Mouse (Mus musculus) hindbrain, embryonic 16.5 days (tissue): ENCODE results near the gene Tac2. TPM values are rescaled to one million over a fixed set of nuclear protein-coding genes. Genes with fewer than 3 reads are reported as not detected.

Experiments used
- ATAC-seq: fragments of 200-750 bp; cut with Nextera tagmentation; 2 replicates; pipeline ENCODE4 v1.8.0; 2017; ENCODE audit warnings: moderate TSS enrichment, moderate library complexity
- H3K27ac ChIP-seq: fragments of 300-500 bp; sonication (generic); 2 replicates; pipeline ENCODE4 v1.5.1; 2014; ENCODE audit warnings: low read depth, mild to moderate bottlenecking, control low read depth, low read length, moderate library complexity
- H3K27me3 ChIP-seq: fragments of 300-500 bp; sonication (generic); replicated peaks from 2 replicates; pipeline ENCODE4 v1.6.1; 2014; ENCODE audit warnings: low read length; ENCODE audit not compliant: control insufficient read depth, insufficient read depth
- H3K36me3 ChIP-seq: fragments of 300-500 bp; sonication (generic); 2 replicates; pipeline ENCODE4 v1.6.1; 2014; ENCODE audit warnings: mild to moderate bottlenecking, low read length, moderate library complexity, mixed read lengths; ENCODE audit not compliant: control insufficient read depth, insufficient read depth
- H3K4me1 ChIP-seq: fragments of 300-500 bp; sonication (generic); 2 replicates; pipeline ENCODE4 v1.6.1; 2014; ENCODE audit warnings: low read depth, low read length; ENCODE audit not compliant: control insufficient read depth, insufficient read depth
- H3K4me2 ChIP-seq: fragments of 300-500 bp; sonication (generic); 2 replicates; pipeline ENCODE4 v1.6.1; 2014; ENCODE audit warnings: mild to moderate bottlenecking, low read length, control low read depth, moderate library complexity
- H3K4me3 ChIP-seq: fragments of 300-500 bp; sonication (generic); 2 replicates; pipeline ENCODE4 v1.5.1; 2014; ENCODE audit warnings: mild to moderate bottlenecking, low read length, control low read depth, moderate library complexity
- H3K9ac ChIP-seq: fragments of 300-500 bp; sonication (generic); 2 replicates; pipeline ENCODE4 v1.6.1; 2014; ENCODE audit warnings: low read depth, mild to moderate bottlenecking, control low read depth, low read length, moderate library complexity
- H3K9me3 ChIP-seq: fragments of 300-500 bp; sonication (generic); 2 replicates; pipeline ENCODE4 v1.6.1; 2014; ENCODE audit warnings: mild to moderate bottlenecking, low read length, moderate library complexity; ENCODE audit not compliant: control insufficient read depth
- WGBS: fragments of 180-500 bp; shearing (Covaris S2); extraction: QIAGEN DNeasy Blood & Tissue Kit; methylation state at CpG from one replicate; pipeline ENCODE4 v1.1.7; 2014; 5-methylcytosine and 5-hydroxymethylcytosine counted together
- polyA plus RNA-seq: library from polyadenylated mRNA; unstranded; fragments of >200 nt; fragmentation: Nextera tagmentation; extraction: Ambion mirVana; gene quantifications from 2 replicates; pipeline ENCODE4 v1.2.1, GENCODE M21; 2015

Tac2 gene
- 0.74 and 2.5 TPM in 2 replicates for polyA plus RNA-seq

DNA sequence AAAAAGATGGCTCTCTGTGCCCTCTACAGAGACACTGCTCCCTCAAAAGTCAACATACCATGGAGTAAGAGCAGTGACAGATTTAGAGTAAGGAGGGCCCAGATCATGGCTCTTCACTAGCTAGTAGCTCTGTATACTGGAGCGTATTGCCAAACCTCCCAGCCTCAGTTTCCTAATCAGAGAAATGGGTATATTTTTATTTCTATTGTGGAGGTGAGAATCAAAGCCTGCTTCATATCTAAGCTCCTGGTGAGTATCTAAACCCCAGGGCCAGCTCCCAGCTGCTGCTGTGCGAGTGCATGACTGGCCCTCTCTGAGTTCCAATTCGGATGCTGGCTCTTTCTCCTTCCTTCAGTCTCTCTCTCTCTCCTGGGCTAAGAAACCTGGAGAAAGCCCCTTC lies at the start of gene Tac2:
Gene Tac2, plus strand, starts transcription at position 301 of the 400 bp plus-strand sequence.
- WGBS = 83% methylated on average over 3 of the region's 3 CpGs
- no peak within 1 kb of the TSS for H3K4me3 ChIP-seq
- peaks cover 9% of the 10 kb centered on the region for H3K4me1 ChIP-seq
- H3K9me3 ChIP-seq = no peaks in the 10 kb centered on the region
- H3K36me3 ChIP-seq = no peaks in the 10 kb centered on the region
- H3K4me2 ChIP-seq = no peak within 1 kb of the TSS
- H3K9ac ChIP-seq = no peak within 1 kb of the TSS
- no peak within 1 kb of the TSS for H3K27ac ChIP-seq
- ATAC-seq = no peak
- H3K27me3 ChIP-seq = no peaks in the 10 kb centered on the region; the same call in 1 of the 2 replicates

DNA sequence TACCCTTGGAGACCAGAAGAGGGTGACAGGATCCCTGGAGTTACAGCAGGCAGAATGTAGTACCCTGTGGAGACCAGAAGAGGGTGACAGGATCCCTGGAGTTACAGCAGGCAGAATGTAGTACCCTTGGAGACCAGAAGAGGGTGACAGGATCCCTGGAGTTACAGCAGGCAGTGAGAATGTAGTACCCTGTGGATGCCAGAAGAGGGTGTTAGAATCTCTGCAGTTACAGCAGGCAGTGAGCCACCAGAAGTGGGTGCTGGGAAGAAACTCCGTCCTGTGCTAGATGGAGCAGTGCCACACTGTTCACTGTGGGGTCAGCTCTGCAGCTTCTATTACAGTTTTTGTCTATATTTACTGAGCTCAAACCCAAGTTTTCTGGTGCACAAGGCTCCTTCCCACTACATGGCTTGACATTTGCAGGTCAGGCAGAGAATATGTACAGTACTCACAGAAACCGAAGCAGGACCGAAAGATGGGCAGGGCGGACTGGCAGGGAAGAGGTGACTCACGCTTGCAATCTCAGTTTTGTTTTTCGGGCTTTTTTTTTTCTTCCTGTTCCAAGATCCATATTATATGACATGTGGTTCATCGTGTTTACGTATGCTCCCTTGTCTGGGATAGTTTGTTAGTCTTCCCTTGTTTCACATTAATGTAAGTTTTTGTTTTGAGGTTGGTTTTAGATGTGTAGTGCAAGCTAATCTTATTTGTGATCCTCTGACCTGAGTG lies 49.3 kb upstream of the Tac2 start:
- H3K9me3 ChIP-seq = no peaks in the 10 kb centered on the region
- WGBS = 85% methylated on average over 8 of the region's 8 CpGs
- no peak overlapping the region for H3K27ac ChIP-seq
- no peak overlapping the region for H3K4me3 ChIP-seq
- H3K4me2 ChIP-seq = no peak overlapping the region
- no peaks in the 10 kb centered on the region for H3K27me3 ChIP-seq
- no peak for ATAC-seq
- H3K9ac ChIP-seq = no peak overlapping the region
- no peaks in the 10 kb centered on the region for H3K36me3 ChIP-seq
- H3K4me1 ChIP-seq = peaks cover 9% of the 10 kb centered on the region

DNA sequence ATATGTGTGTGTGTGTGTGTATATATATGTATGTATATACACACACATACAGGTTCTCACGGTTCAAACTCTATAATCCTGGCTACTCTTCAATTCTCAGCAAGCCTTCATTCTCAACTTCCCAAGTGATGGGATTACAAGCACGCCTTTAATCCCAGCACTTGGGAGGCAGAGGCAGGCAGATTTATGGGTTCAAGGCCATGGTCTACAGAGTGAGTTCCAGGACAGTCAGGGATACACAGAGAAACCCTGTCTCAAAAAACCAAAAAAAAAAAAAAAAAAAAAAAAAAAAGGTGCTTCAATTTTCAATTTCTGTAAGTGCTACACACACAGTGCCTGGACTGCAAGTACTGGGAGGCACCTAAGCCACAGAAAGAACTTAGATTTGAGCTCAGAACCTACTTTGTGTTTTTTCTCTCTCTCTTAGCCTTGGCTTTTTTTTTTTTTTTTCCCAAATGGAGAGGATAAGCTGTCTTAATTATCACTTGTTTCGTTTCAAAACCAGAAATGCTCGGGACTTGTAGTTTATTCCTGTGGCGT lies 48.3 kb upstream of the Tac2 start:
- Histone ChIP-seq H3K27ac (no peak overlapping the region; the same call in 1 of the 2 replicates), H3K4me1 (peaks cover 9% of the 10 kb centered on the region), H3K9ac (peak overlapping the region; percentile 57), H3K27me3 (no peaks in the 10 kb centered on the region), H3K4me2 (peak overlapping the region; percentile 71), H3K36me3 (no peaks in the 10 kb centered on the region), H3K9me3 (no peaks in the 10 kb centered on the region), H3K4me3 (peak overlapping the region; percentile 52)
- 56% methylated on average over 5 of the region's 5 CpGs for WGBS
- no peak for ATAC-seq

DNA sequence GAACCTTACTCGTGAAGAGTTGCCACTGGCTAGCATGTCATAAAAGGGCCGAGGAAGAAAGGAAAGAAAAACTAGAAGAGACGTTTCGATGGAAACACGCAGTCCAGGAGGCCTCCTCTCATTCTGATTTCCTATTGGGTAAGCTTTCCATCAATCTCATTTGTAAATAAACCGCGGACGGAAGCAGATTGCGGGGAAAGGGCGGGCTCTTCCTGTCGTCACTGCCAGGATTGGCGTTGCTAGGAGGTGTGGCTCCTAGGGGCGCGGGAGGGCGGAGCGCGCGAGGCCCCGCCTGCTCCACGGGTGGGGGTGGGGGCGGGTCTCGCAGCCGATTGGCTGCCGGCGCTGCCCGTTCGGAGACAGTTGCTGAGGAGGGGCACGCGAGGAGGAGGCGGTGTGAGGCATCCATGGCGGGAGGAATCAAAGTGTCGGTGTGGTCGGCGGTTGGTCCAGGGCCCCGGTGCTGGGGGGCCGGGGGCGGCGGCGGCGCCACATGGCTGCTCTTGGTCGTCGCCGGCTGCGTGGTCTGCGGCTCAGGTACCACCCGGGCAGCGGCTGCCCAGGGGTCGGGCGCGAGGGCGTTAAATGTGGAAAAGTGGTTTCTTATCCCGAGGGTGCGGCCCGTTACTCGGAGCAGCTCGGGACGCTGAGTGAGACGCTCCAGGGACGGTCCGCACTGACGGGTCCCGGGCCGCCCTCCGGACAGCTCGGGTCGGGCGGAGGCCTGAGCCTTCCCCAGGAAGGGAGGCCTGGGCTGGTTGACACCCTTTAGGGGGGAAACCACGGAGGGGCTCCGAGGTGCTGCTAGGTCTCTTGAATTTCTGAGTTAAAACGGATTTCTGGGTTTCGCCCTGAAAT lies 47.4 kb upstream of the Tac2 start:
- Histone ChIP-seq H3K4me3 (peak overlapping the region; percentile 52), H3K27me3 (no peaks in the 10 kb centered on the region), H3K9me3 (no peaks in the 10 kb centered on the region), H3K4me2 (peak overlapping the region; percentile 100), H3K9ac (peak overlapping the region; percentile 61), H3K27ac (peak overlapping the region; percentile 68), H3K36me3 (no peaks in the 10 kb centered on the region), H3K4me1 (peaks cover 9% of the 10 kb centered on the region)
- WGBS = under 1% methylated on average over 62 of the region's 71 CpGs
- ATAC-seq = peak; percentile 98

DNA sequence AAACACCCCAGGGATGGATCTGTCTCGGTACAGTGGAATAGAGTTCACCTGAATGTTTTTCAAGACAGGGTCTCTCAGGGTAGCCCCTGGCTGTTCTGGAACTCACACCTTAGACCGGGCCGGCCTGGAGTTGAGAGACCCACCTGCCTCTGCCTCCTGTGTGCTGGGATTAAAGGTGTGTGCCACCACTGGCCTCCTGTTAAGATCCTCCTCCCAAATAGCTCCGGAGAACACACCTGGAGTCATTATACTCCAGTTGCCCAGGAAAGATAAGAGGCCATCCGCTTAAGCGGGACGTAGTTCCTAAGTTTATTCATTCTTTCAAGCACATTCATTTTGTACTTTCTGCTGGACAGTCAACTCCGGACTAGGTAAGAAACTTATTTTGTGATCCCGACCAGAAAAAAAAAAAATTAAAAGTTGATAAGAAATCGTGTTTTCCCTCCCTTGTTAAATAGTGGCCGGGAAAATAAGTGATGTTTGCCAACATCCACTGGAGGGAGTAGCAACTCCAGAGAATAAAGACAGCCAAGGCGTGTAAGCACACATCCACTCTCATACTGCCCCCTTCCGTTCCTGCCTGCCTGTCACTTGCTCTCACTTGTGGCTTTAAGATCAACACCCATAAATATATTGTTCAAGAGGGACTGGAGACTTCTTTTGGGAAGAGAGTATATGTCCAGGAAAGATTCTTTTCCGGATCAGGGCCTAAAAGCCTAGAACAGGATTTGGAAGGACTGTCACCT lies 46.5 kb upstream of the Tac2 start:
- Histone ChIP-seq H3K9me3 (no peaks in the 10 kb centered on the region), H3K4me1 (peaks cover 9% of the 10 kb centered on the region), H3K4me2 (peak overlapping the region; percentile 100), H3K36me3 (no peaks in the 10 kb centered on the region), H3K27ac (no peak overlapping the region), H3K27me3 (no peaks in the 10 kb centered on the region), H3K4me3 (peak overlapping the region; percentile 52), H3K9ac (peak overlapping the region; percentile 61)
- 12% methylated on average over 14 of the region's 14 CpGs for WGBS
- no peak; the same call in 1 of the 2 replicates for ATAC-seq

DNA sequence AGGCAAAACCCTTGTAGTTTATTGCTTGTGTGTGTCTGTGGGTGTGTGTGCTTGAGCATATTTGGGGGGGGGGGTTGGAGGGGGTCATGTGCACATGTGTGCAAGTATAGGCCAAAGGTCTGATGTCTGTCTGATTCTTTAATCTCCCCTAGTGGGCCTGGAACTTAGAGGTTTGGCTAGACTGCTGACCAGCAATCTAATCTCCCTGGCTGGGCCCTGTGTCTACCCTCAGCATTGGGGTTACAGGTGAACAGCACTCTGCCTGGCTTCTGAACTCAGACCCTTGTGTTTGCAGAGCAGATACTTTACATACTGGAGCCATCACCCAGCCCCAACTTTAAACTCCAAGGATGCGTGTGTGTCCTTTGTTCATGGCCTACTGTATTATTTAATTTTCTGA lies 45.1 kb upstream of the Tac2 start:
- 76% methylated on average over 1 of the region's 1 CpGs for WGBS
- no peak overlapping the region for H3K4me3 ChIP-seq
- no peak overlapping the region for H3K9ac ChIP-seq
- H3K4me1 ChIP-seq = peaks cover 9% of the 10 kb centered on the region
- no peak for ATAC-seq
- H3K27me3 ChIP-seq = no peaks in the 10 kb centered on the region
- H3K27ac ChIP-seq = no peak overlapping the region
- H3K36me3 ChIP-seq = no peaks in the 10 kb centered on the region
- no peaks in the 10 kb centered on the region for H3K9me3 ChIP-seq
- no peak overlapping the region for H3K4me2 ChIP-seq

DNA sequence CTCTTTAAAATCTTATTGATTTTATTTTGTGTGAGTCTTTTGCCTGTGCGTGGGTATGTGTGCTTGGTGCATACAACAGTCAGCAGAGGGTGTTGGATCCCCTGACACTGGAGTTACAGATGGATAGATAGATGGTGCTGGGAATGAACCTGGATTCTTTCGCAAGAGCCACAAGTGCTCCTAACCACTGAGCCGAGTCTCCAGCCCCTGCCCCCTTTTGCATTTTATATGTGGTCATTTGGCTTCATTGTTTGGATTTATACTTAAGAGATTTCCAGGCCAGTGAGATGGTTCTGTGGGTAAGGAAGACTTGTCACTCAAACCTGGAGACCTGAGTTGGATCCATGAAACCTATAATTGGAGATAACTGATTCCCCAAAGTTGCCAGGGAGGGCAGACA lies 44.4 kb upstream of the Tac2 start:
- Histone ChIP-seq H3K27me3 (no peaks in the 10 kb centered on the region), H3K4me1 (peaks cover 9% of the 10 kb centered on the region), H3K36me3 (no peaks in the 10 kb centered on the region), H3K27ac (no peak overlapping the region), H3K4me2 (no peak overlapping the region), H3K9me3 (no peaks in the 10 kb centered on the region), H3K4me3 (no peak overlapping the region), H3K9ac (no peak overlapping the region)
- 91% methylated on average over 3 of the region's 3 CpGs for WGBS
- ATAC-seq = no peak

DNA sequence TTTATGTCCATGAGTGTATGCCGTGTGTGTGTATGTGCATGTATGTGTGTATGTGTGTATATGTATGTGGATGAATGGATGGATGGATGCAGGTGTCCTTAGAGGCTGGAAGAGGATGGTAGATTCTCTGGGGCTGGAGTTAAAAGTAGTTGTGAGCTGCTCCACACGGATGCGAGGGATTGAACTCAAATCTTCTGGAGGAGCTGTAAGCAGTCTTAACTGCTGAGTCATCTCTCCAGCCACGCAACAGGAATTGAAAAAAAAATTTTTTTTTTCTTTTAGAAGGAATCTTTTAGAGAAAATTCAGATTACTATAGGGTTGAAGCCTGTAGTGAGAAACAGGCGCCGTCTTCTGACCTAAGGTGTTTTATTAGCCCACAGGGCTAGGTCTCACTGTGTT lies 41.4 kb upstream of the Tac2 start:
- no peak for ATAC-seq

More for the DNA sequence above, 41.4 kb upstream of the Tac2 start:
- 89% methylated on average over 6 of the region's 6 CpGs for WGBS
- Histone ChIP-seq H3K9me3 (no peaks in the 10 kb centered on the region), H3K4me1 (peaks cover 2% of the 10 kb centered on the region), H3K27me3 (no peaks in the 10 kb centered on the region), H3K36me3 (no peaks in the 10 kb centered on the region), H3K4me2 (no peak overlapping the region), H3K27ac (no peak overlapping the region), H3K9ac (no peak overlapping the region), H3K4me3 (no peak overlapping the region)
